8 mouse cellular contexts compared by ENCODE assay signal in genomic region chrX:73654177-73654576, GRCm38 (mm10). TPM values are rescaled to one million over a fixed set of nuclear protein-coding genes. Genes with fewer than 3 reads are reported as not detected.
DNase-seq lines count a peak whose midpoint lies in the region; ATAC-seq and TF ChIP-seq lines count a peak whose summit lies in the region.

No protein-coding gene starts in this region.

- H3K36me3 ChIP-seq in heart, embryonic 12.5 days, result no peaks in the 10 kb centered on the region
- no peaks in the 10 kb centered on the region for H3K36me3 ChIP-seq in embryonic facial prominence, embryonic 11.5 days (replicated peaks; ENCODE audit: control insufficient read depth, insufficient read depth, low read depth, low read length)
- H3K36me3 ChIP-seq in hindbrain, embryonic 12.5 days, result no peaks in the 10 kb centered on the region
- no peaks in the 10 kb centered on the region for H3K36me3 ChIP-seq in midbrain, embryonic 12.5 days
- no peaks in the 10 kb centered on the region for H3K36me3 ChIP-seq in stomach, embryonic 16.5 days (ENCODE audit: control insufficient read depth, insufficient read depth, low read length)

- H3K9ac ChIP-seq in heart, embryonic 12.5 days, result no peak overlapping the region
- H3K9ac ChIP-seq in embryonic facial prominence, embryonic 11.5 days (replicated peaks; ENCODE audit: low read length), result no peak overlapping the region
- no peak overlapping the region for H3K9ac ChIP-seq in hindbrain, embryonic 12.5 days
- no peak overlapping the region for H3K9ac ChIP-seq in midbrain, embryonic 12.5 days (replicated peaks)
- no peak overlapping the region for H3K9ac ChIP-seq in stomach, embryonic 16.5 days (ENCODE audit: low read length)

- no peak overlapping the region for H3K27ac ChIP-seq in heart, embryonic 12.5 days (ENCODE audit: poor library complexity, severe bottlenecking)
- H3K27ac ChIP-seq in embryonic facial prominence, embryonic 11.5 days (replicated peaks; ENCODE audit: low read depth, low read length), result no peak overlapping the region
- no peak overlapping the region for H3K27ac ChIP-seq in hindbrain, embryonic 12.5 days
- H3K27ac ChIP-seq in left cerebral cortex, adult 2 months, result no peak overlapping the region
- H3K27ac ChIP-seq in midbrain, embryonic 12.5 days (replicated peaks), result no peak overlapping the region
- no peak overlapping the region for H3K27ac ChIP-seq in stomach, embryonic 16.5 days (ENCODE audit: low read length)

- WGBS in heart, embryonic 12.5 days, result 9% methylated on average over 6 of the region's 6 CpGs
- WGBS in embryonic facial prominence, embryonic 11.5 days, result 16% methylated on average over 6 of the region's 6 CpGs
- WGBS in hindbrain, embryonic 12.5 days, result 17% methylated on average over 6 of the region's 6 CpGs
- 17% methylated on average over 6 of the region's 6 CpGs for WGBS in midbrain, embryonic 12.5 days
- 10% methylated on average over 6 of the region's 6 CpGs for WGBS in stomach, embryonic 16.5 days

- peak; percentile 77 for TF ChIP-seq CTCF in left cerebral cortex, adult 2 months (IDR thresholded peaks at IDR 0.05)

- no peak for ATAC-seq in heart, embryonic 12.5 days (ENCODE audit: insufficient number of reproducible peaks, low FRiP score)
- ATAC-seq in embryonic facial prominence, embryonic 11.5 days (replicated peaks; ENCODE audit: insufficient number of reproducible peaks, low FRiP score, low TSS enrichment, low read depth), result no peak; the same call in 1 of the 2 replicates
- ATAC-seq in hindbrain, embryonic 12.5 days (ENCODE audit: low FRiP score), result peak; percentile 64; the same call in 1 of the 2 replicates
- peak; percentile 74 for ATAC-seq in midbrain, embryonic 12.5 days (ENCODE audit: low FRiP score, low read depth)
- ATAC-seq in stomach, embryonic 16.5 days (ENCODE audit: insufficient read depth, low FRiP score), result peak; percentile 52; the same call in 1 of the 2 replicates

- no peak overlapping the region for H3K4me2 ChIP-seq in heart, embryonic 12.5 days
- no peak overlapping the region for H3K4me2 ChIP-seq in embryonic facial prominence, embryonic 11.5 days (ENCODE audit: low read depth, low read length)
- H3K4me2 ChIP-seq in hindbrain, embryonic 12.5 days (replicated peaks), result no peak overlapping the region
- H3K4me2 ChIP-seq in midbrain, embryonic 12.5 days (replicated peaks), result no peak overlapping the region
- no peak overlapping the region for H3K4me2 ChIP-seq in stomach, embryonic 16.5 days (ENCODE audit: low read depth, low read length)

- H3K27me3 ChIP-seq in heart, embryonic 12.5 days (replicated peaks), result peaks cover 23% of the 10 kb centered on the region
- H3K27me3 ChIP-seq in embryonic facial prominence, embryonic 11.5 days (ENCODE audit: control insufficient read depth, insufficient read depth, low read length), result no peaks in the 10 kb centered on the region
- no peaks in the 10 kb centered on the region for H3K27me3 ChIP-seq in hindbrain, embryonic 12.5 days
- H3K27me3 ChIP-seq in midbrain, embryonic 12.5 days, result no peaks in the 10 kb centered on the region; the same call in 1 of the 2 replicates
- no peaks in the 10 kb centered on the region for H3K27me3 ChIP-seq in stomach, embryonic 16.5 days (ENCODE audit: control insufficient read depth, insufficient read depth, low read length)

- intact Hi-C loops in left cerebral cortex, adult 2 months (cut with DNase I), result loop anchor here (2.0 to 10.0 kb wide), 3 partner anchors 83 to 602 kb away; partner anchors contain the start of gene F8a

- H3K4me3 ChIP-seq in heart, embryonic 12.5 days, result no peak overlapping the region
- no peak overlapping the region for H3K4me3 ChIP-seq in embryonic facial prominence, embryonic 11.5 days (ENCODE audit: low read depth, low read length)
- H3K4me3 ChIP-seq in hindbrain, embryonic 12.5 days, result no peak overlapping the region
- no peak overlapping the region for H3K4me3 ChIP-seq in left cerebral cortex, adult 2 months
- H3K4me3 ChIP-seq in midbrain, embryonic 12.5 days, result no peak overlapping the region
- no peak overlapping the region for H3K4me3 ChIP-seq in stomach, embryonic 16.5 days (replicated peaks; ENCODE audit: low read length)

- peak; percentile 61 to 63 for DNase-seq in heart, adult 18-20 months
- peak; percentile 69 for DNase-seq in adrenal gland, postnatal 25 days
- DNase-seq in embryonic facial prominence, embryonic 11.5 days (ENCODE audit: low spot score), result peak; percentile 74
- DNase-seq in left cerebral cortex, adult 2 months (ENCODE audit: extremely low spot score in 1 of 2, low spot score in 2 of 2), result peak in 1 of 2 experiments; percentile 67

- H3K4me1 ChIP-seq in heart, embryonic 12.5 days (replicated peaks), result 0 out of 2 replicates have a peak, but pooled peaks cover 2% of the 10 kb centered on the region
- no peaks in the 10 kb centered on the region for H3K4me1 ChIP-seq in embryonic facial prominence, embryonic 11.5 days (ENCODE audit: control insufficient read depth, insufficient read depth, low read length)
- peaks cover 9% of the 10 kb centered on the region for H3K4me1 ChIP-seq in hindbrain, embryonic 12.5 days
- H3K4me1 ChIP-seq in midbrain, embryonic 12.5 days, result 0 out of 2 replicates have a peak, but pooled peaks cover under 1% of the 10 kb centered on the region
- no peaks in the 10 kb centered on the region for H3K4me1 ChIP-seq in stomach, embryonic 16.5 days (ENCODE audit: control insufficient read depth, insufficient read depth, low read length)

- no peaks in the 10 kb centered on the region for H3K9me3 ChIP-seq in heart, embryonic 12.5 days (replicated peaks)
- H3K9me3 ChIP-seq in embryonic facial prominence, embryonic 11.5 days (replicated peaks; ENCODE audit: control insufficient read depth, low read length), result no peaks in the 10 kb centered on the region
- no peaks in the 10 kb centered on the region for H3K9me3 ChIP-seq in hindbrain, embryonic 12.5 days (replicated peaks)
- no peaks in the 10 kb centered on the region for H3K9me3 ChIP-seq in midbrain, embryonic 12.5 days
- H3K9me3 ChIP-seq in stomach, embryonic 16.5 days (replicated peaks; ENCODE audit: control insufficient read depth, low read length), result no peaks in the 10 kb centered on the region

RNA-seq across cellular contexts. Expression of gene Pnck, which starts 5.7 kb away (rescaled TPM):
- 10 to 100 TPM in 1 of 2 experiments, 1 to 10 TPM in 1; 6.1 to 10.6 TPM for total RNA-seq in heart, adult 18-20 months (2021)
- 10.7 and 11.0 TPM in 2 replicates for polyA plus RNA-seq in heart, embryonic 12.5 days (2016; fragmentation: Nextera tagmentation; extraction: Ambion mirVana)
- total RNA-seq in adrenal gland, postnatal 25 days (2021), result 9.4 TPM in 2 replicates
- polyA plus RNA-seq in embryonic facial prominence, embryonic 11.5 days (2014; fragmentation: Nextera tagmentation; extraction: Ambion mirVana), result 9.5 and 11.7 TPM in 2 replicates
- polyA plus RNA-seq in hindbrain, embryonic 12.5 days (2016; fragmentation: Nextera tagmentation; extraction: Ambion mirVana), result 31.3 and 34.8 TPM in 2 replicates
- total RNA-seq in left cerebral cortex, adult 2 months (2021), result 10 to 100 TPM; 93.4 to 98.8 TPM
- polyA plus RNA-seq in midbrain, embryonic 12.5 days (2016; fragmentation: Nextera tagmentation; extraction: Ambion mirVana), result 26.2 and 30.0 TPM in 2 replicates
- 22.4 and 24.4 TPM in 2 replicates for polyA plus RNA-seq in stomach, embryonic 16.5 days (2015; fragmentation: Nextera tagmentation; extraction: Ambion mirVana)

RNA-seq across cellular contexts. Expression of gene Dusp9, which starts 15.0 kb away (rescaled TPM):
- not detected for total RNA-seq in heart, adult 18-20 months (2021)
- 9.8 and 10.3 TPM in 2 replicates for polyA plus RNA-seq in heart, embryonic 12.5 days (2016; fragmentation: Nextera tagmentation; extraction: Ambion mirVana)
- total RNA-seq in adrenal gland, postnatal 25 days (2021), result 0.33 and 0.88 TPM in 2 replicates
- 11.3 and 11.9 TPM in 2 replicates for polyA plus RNA-seq in embryonic facial prominence, embryonic 11.5 days (2014; fragmentation: Nextera tagmentation; extraction: Ambion mirVana)
- polyA plus RNA-seq in hindbrain, embryonic 12.5 days (2016; fragmentation: Nextera tagmentation; extraction: Ambion mirVana), result 7.8 TPM in 2 replicates
- under 1 TPM; 0.68 to 0.70 TPM for total RNA-seq in left cerebral cortex, adult 2 months (2021)
- polyA plus RNA-seq in midbrain, embryonic 12.5 days (2016; fragmentation: Nextera tagmentation; extraction: Ambion mirVana), result 3.9 and 4.1 TPM in 2 replicates
- polyA plus RNA-seq in stomach, embryonic 16.5 days (2015; fragmentation: Nextera tagmentation; extraction: Ambion mirVana), result 8.2 and 9.0 TPM in 2 replicates

RNA-seq across cellular contexts. Expression of gene Slc6a8, which starts 18.8 kb away (rescaled TPM):
- 100 to 1,000 TPM; 156 to 169 TPM for total RNA-seq in heart, adult 18-20 months (2021)
- 8.8 and 9.8 TPM in 2 replicates for polyA plus RNA-seq in heart, embryonic 12.5 days (2016; fragmentation: Nextera tagmentation; extraction: Ambion mirVana)
- 64.2 and 70.4 TPM in 2 replicates for total RNA-seq in adrenal gland, postnatal 25 days (2021)
- 6.1 TPM in 2 replicates for polyA plus RNA-seq in embryonic facial prominence, embryonic 11.5 days (2014; fragmentation: Nextera tagmentation; extraction: Ambion mirVana)
- polyA plus RNA-seq in hindbrain, embryonic 12.5 days (2016; fragmentation: Nextera tagmentation; extraction: Ambion mirVana), result 6.6 and 7.7 TPM in 2 replicates
- 100 to 1,000 TPM in 1 of 2 experiments, 10 to 100 TPM in 1; 98.4 to 119 TPM for total RNA-seq in left cerebral cortex, adult 2 months (2021)
- polyA plus RNA-seq in midbrain, embryonic 12.5 days (2016; fragmentation: Nextera tagmentation; extraction: Ambion mirVana), result 7.3 and 7.7 TPM in 2 replicates
- 6.7 and 7.1 TPM in 2 replicates for polyA plus RNA-seq in stomach, embryonic 16.5 days (2015; fragmentation: Nextera tagmentation; extraction: Ambion mirVana)

Comparison
In these comparisons a context has a peak if more than half of its experiments do, and no peak if none do; other contexts are left out.
1. ATAC-seq: peak in hindbrain, embryonic 12.5 days (single experiment), midbrain, embryonic 12.5 days (single experiment) and stomach, embryonic 16.5 days (single experiment); none in heart, embryonic 12.5 days (single experiment) and embryonic facial prominence, embryonic 11.5 days (single experiment).